Mouse (Mus musculus) neural tube, embryonic 14.5 days (tissue): ENCODE results near the gene Gzf1. TPM values are rescaled to one million over a fixed set of nuclear protein-coding genes. Genes with fewer than 3 reads are reported as not detected.
A peak's percentile ranks its signal among the peaks of the same experiment; 100 is the strongest.

Experiments used
- ATAC-seq: fragments of 200-750 bp; cut with Nextera tagmentation; 2 replicates; pipeline ENCODE4 v1.8.0; 2017; ENCODE audit warnings: low read depth, mild to moderate bottlenecking, moderate TSS enrichment, moderate library complexity
- H3K27ac ChIP-seq: fragments of 300-500 bp; sonication (generic); 2 replicates; pipeline ENCODE4 v1.5.1; 2014; ENCODE audit warnings: low read depth, mild to moderate bottlenecking, control low read depth, low read length, moderate library complexity, mixed read lengths
- H3K27me3 ChIP-seq: fragments of 300-500 bp; sonication (generic); 2 replicates; pipeline ENCODE4 v1.6.1; 2014; ENCODE audit warnings: low read length; ENCODE audit not compliant: control insufficient read depth, insufficient read depth
- H3K36me3 ChIP-seq: fragments of 300-500 bp; sonication (generic); 2 replicates; pipeline ENCODE4 v1.6.1; 2014; ENCODE audit warnings: low read length, mixed read lengths; ENCODE audit not compliant: control insufficient read depth, insufficient read depth
- H3K4me1 ChIP-seq: fragments of 300-500 bp; sonication (generic); 2 replicates; pipeline ENCODE4 v1.6.1; 2014; ENCODE audit warnings: low read length; ENCODE audit not compliant: control insufficient read depth, insufficient read depth
- H3K4me2 ChIP-seq: fragments of 300-500 bp; sonication (generic); 2 replicates; pipeline ENCODE4 v1.6.1; 2014; ENCODE audit warnings: mild to moderate bottlenecking, low read depth, low read length, control low read depth
- H3K4me3 ChIP-seq: fragments of 300-500 bp; sonication (generic); 2 replicates; pipeline ENCODE4 v1.5.1; 2014; ENCODE audit warnings: low read depth, low read length, control low read depth, mixed read lengths
- H3K9ac ChIP-seq: fragments of 300-500 bp; sonication (generic); replicated peaks from 2 replicates; pipeline ENCODE4 v1.6.1; 2014; ENCODE audit warnings: low read depth, mild to moderate bottlenecking, control low read depth, low read length, mixed read lengths
- H3K9me3 ChIP-seq: fragments of 300-500 bp; sonication (generic); 2 replicates; pipeline ENCODE4 v1.6.1; 2016; ENCODE audit warnings: low read length; ENCODE audit not compliant: control insufficient read depth
- WGBS: fragments of 180-500 bp; shearing (Covaris S2); extraction: QIAGEN DNeasy Blood & Tissue Kit; methylation state at CpG from one replicate; pipeline ENCODE4 v1.1.7; 2014; 5-methylcytosine and 5-hydroxymethylcytosine counted together
- polyA plus RNA-seq: library from polyadenylated mRNA; unstranded; fragments of >200 nt; fragmentation: Nextera tagmentation; extraction: Ambion mirVana; gene quantifications from 2 replicates; pipeline ENCODE4 v1.2.1, GENCODE M21; 2014

Gzf1 gene
- polyA plus RNA-seq, 1 experiment from 2014 or later = 16.7 TPM

DNA sequence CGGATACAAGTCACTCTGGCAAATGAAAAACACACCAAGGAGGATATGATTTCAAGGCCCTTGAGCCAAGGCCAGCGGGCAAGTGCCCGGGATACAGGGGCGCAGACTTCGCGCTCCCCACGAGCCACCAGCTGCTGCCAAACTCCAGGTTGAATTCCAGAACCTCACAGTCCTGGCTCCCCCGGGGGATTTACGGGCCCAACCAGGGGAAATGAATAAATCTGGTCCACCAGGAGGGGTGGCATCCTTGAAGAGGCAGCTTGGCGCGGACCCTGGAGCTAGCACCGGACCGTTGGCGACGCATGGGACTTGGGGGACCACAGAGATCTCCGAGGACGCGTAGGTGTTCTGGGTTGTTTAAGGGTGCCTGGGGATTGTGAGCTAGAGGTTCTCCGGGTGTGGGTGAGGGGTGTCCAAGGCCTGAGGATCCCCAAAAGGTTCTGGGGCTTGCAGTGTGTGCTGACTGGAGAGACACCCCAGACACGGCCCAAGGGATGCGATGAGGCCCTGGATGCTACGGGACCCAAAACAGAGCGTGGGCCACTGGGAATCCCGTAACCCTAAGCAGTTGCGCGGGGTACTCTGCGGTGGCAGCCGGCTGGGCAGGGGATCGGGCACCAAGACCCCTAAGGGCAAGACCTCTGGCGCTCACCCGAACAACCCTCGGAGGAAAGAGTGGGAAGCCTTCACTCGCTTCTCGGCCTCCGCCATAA, 50.9 kb downstream of the Gzf1 start:
- Histone ChIP-seq H3K4me2 (peak overlapping the region; percentile 92), H3K9ac (peak overlapping the region; percentile 87), H3K36me3 (no peaks in the 10 kb centered on the region), H3K9me3 (no peaks in the 10 kb centered on the region), H3K27ac (no peak overlapping the region), H3K27me3 (no peaks in the 10 kb centered on the region), H3K4me3 (peak overlapping the region; percentile 73), H3K4me1 (0 out of 2 replicates have a peak, but pooled peaks cover 3% of the 10 kb centered on the region)
- ATAC-seq = peak; percentile 79
- WGBS = 1% methylated on average over 30 of the region's 35 CpGs

DNA sequence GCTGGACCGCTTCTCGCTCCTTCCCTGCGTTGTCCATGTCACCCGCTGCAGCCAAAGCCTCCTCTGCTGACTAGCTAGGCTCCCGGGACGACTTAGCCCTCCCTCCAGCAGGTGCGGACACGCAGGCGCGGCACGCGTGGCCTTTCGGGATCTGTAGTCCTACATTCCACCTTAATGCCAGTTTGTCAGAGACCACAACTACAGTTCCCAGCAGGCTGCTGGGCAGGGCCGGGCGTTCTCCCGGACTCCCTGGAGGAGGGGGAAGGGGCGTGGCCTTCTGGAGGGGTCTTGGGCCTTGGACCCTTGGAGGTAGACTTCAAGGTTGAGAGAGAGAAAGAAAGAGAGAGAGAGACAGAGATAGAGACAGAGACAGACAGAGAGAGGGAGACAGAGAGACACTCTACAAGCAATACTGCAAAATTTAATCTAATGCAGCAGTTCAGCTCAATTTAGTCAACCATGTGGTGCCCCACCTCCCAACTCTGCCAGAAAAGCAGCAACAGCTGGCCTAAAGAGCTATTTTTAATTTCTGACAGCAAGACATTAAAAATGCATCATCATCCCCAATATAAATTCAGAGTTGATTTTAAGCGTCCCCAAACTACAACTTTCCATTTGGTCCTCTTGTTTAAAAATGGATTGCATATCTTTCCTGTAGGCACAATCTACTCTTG, 51.6 kb downstream of the Gzf1 start, which contains the start of gene Napb:
TSS of gene Napb (minus strand) at position 141 of the 674 bp plus-strand sequence.
- H3K4me1 ChIP-seq = 0 out of 2 replicates have a peak, but pooled peaks cover 3% of the 10 kb centered on the region
- H3K9ac ChIP-seq = peak within 1 kb of the TSS; percentile 87
- peak; percentile 100 for ATAC-seq
- no peak within 1 kb of the TSS for H3K27ac ChIP-seq
- no peaks in the 10 kb centered on the region for H3K9me3 ChIP-seq
- peak within 1 kb of the TSS; percentile 73 for H3K4me3 ChIP-seq
- whole genome bisulfite sequencing = 4% methylated on average over 17 of the region's 18 CpGs
- H3K4me2 ChIP-seq = peak within 1 kb of the TSS; percentile 92
- H3K36me3 ChIP-seq = no peaks in the 10 kb centered on the region
- no peaks in the 10 kb centered on the region for H3K27me3 ChIP-seq

Other genes starting within 250 kb of the Gzf1 start
- 5.4 and 8.9 TPM in 2 replicates for gene Cd93, start 237.5 kb upstream of the Gzf1 start, polyA plus RNA-seq
- gene Nxt1, start 8.4 kb upstream of the Gzf1 start, polyA plus RNA-seq = 41.1 and 43.3 TPM in 2 replicates
- gene Napb, start 51.4 kb downstream of the Gzf1 start, polyA plus RNA-seq = 99.4 and 105 TPM in 2 replicates
- gene Cstl1, start 69.3 kb downstream of the Gzf1 start, polyA plus RNA-seq = not detected in 2 replicates
- gene Cst11, start 90.5 kb downstream of the Gzf1 start, polyA plus RNA-seq = not detected in 2 replicates
- gene 8030411F24Rik, start 101.0 kb downstream of the Gzf1 start, polyA plus RNA-seq = not detected in 2 replicates
- gene Cst12, start 108.3 kb downstream of the Gzf1 start, polyA plus RNA-seq = not detected in 2 replicates
- gene Cst8, start 117.8 kb downstream of the Gzf1 start, polyA plus RNA-seq = not detected in 2 replicates
- gene Cst13, start 139.1 kb downstream of the Gzf1 start, polyA plus RNA-seq = not detected in 2 replicates
- not detected in 2 replicates for gene Cst9, start 154.1 kb downstream of the Gzf1 start, polyA plus RNA-seq
- gene 9230104L09Rik, start 184.0 kb downstream of the Gzf1 start, polyA plus RNA-seq = not detected in 2 replicates
- gene Cst3, start 194.7 kb downstream of the Gzf1 start, polyA plus RNA-seq = 555 and 595 TPM in 2 replicates